Mouse (Mus musculus) midbrain, embryonic 12.5 days (tissue): Measurements from ENCODE around the gene Olfr668. TPM values are rescaled to one million over a fixed set of nuclear protein-coding genes. Genes with fewer than 3 reads are reported as not detected.
"Not testable (repeated sequence)": the region's sequence is repeated elsewhere in the genome, so short reads cannot be mapped to it uniquely, and the experiment has no call there.

Source experiments
- ATAC-seq: fragments of 200-750 bp; cut with Nextera tagmentation; 2 replicates; pipeline ENCODE4 v1.8.0; 2017; ENCODE audit warnings: low read depth, moderate TSS enrichment, moderate library complexity; ENCODE audit not compliant: low FRiP score
- H3K27ac ChIP-seq: fragments of 300-500 bp; sonication (generic); replicated peaks from 2 replicates; pipeline ENCODE4 v1.5.1; 2016; ENCODE audit warnings: mild to moderate bottlenecking
- H3K27me3 ChIP-seq: fragments of 300-500 bp; sonication (generic); 2 replicates; pipeline ENCODE4 v1.6.1; 2016; ENCODE audit warnings: mild to moderate bottlenecking
- H3K36me3 ChIP-seq: fragments of 300-500 bp; sonication (generic); 2 replicates; pipeline ENCODE4 v1.6.1; 2016
- H3K4me1 ChIP-seq: fragments of 300-500 bp; sonication (generic); 2 replicates; pipeline ENCODE4 v1.6.1; 2016
- H3K4me2 ChIP-seq: fragments of 300-500 bp; sonication (generic); replicated peaks from 2 replicates; pipeline ENCODE4 v1.6.1; 2016; ENCODE audit warnings: mild to moderate bottlenecking, moderate library complexity
- H3K4me3 ChIP-seq: fragments of 300-500 bp; sonication (generic); 2 replicates; pipeline ENCODE4 v1.5.1; 2016; ENCODE audit warnings: mild to moderate bottlenecking
- H3K9ac ChIP-seq: fragments of 300-500 bp; sonication (generic); replicated peaks from 2 replicates; pipeline ENCODE4 v1.6.1; 2016; ENCODE audit warnings: mild to moderate bottlenecking, moderate library complexity
- H3K9me3 ChIP-seq: fragments of 300-500 bp; sonication (generic); 2 replicates; pipeline ENCODE4 v1.6.1; 2016; ENCODE audit warnings: mild to moderate bottlenecking
- WGBS: fragments of 180-500 bp; shearing (Covaris S2); methylation state at CpG from one replicate; pipeline ENCODE4 v1.1.7; 2016; 5-methylcytosine and 5-hydroxymethylcytosine counted together
- polyA plus RNA-seq: library from polyadenylated mRNA; unstranded; fragments of >200 nt; fragmentation: Nextera tagmentation; extraction: Ambion mirVana; gene quantifications from 2 replicates; pipeline ENCODE4 v1.2.1, GENCODE M21; 2016

The Olfr668 gene
- not detected in 2 replicates for polyA plus RNA-seq

DNA sequence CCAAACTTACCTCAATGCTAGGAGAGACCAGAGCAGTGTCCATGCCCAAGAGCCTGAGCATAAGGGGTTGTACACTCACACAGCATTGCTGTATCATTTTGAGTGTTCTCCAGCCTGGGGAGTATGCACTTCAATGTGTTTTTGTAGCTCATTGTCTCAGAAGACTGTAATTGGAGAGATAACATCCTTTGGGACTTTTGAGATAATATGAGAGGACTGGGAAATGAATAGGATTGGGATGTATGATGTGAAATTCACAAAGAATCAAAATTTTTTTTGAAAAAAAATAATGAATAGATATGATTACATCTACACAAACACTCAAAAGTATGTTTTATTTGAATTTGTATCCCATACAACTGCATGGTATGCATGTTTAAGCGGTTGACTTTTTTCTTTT is at the start of gene Olfr668:
Gene Olfr668, minus strand, starts transcription at position 101 of the 400 bp plus-strand sequence.
- Histone ChIP-seq H3K36me3 (no peaks in the 10 kb centered on the region), H3K9ac (no peak within 1 kb of the TSS), H3K9me3 (no peaks in the 10 kb centered on the region), H3K4me2 (no peak within 1 kb of the TSS), H3K4me1 (no peaks in the 10 kb centered on the region), H3K27ac (no peak within 1 kb of the TSS), H3K27me3 (no peaks in the 10 kb centered on the region), H3K4me3 (no peak within 1 kb of the TSS)
- 81% methylated on average over 1 of the region's 1 CpGs for WGBS
- no peak for ATAC-seq

DNA sequence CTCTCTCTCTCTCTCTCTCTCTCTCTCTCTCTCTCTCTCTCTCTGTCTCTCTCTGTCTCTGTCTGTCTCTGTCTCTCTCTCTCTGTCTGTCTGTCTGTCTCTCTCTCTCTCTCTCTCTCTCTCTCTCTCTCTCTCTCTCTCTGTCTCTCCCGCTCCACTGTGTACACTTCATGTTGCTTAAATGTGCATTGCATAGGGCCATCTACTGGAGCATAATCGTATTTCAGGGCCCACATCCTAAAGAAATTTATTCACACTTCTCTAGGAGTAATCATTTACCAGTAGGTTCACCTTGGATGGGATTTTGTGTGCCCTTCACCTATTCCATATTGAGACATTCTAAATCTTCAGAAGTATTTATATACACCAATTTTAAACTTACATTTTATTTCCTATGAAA is 44.6 kb upstream of the Olfr668 start:
- WGBS, result 75% methylated on average over 2 of the region's 2 CpGs
- not testable (repeated sequence) for H3K4me1 ChIP-seq, H3K4me2 ChIP-seq, H3K9ac ChIP-seq, H3K27ac ChIP-seq, ATAC-seq, H3K27me3 ChIP-seq, H3K9me3 ChIP-seq, H3K4me3 ChIP-seq, H3K36me3 ChIP-seq

DNA sequence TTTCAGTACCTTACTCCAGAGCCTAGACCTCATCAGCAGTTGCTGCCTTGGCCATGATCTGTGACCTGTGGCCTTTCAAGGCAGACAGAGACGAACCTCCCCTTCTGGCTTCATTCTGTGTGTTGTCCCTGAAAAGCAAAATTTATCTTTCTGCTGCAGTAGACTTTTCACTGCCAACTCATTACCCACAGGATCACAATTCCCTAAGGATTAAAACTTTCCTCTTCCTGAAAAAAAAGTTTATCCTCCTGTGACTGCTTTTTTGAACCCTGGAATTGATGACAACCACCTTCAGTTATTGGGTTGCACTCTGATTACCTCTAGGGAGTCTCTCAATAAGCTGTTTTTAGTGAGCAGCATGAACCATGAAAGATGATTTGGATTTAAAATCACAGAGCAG is 34.7 kb upstream of the Olfr668 start, which contains the start of gene Olfr670:
Gene Olfr670, minus strand, starts transcription at position 101 of the 400 bp plus-strand sequence.
- H3K9ac ChIP-seq, result no peak within 1 kb of the TSS
- H3K27ac ChIP-seq, result no peak within 1 kb of the TSS
- ATAC-seq, result no peak
- 66% methylated on average over 1 of the region's 1 CpGs for WGBS
- H3K4me2 ChIP-seq, result no peak within 1 kb of the TSS
- H3K36me3 ChIP-seq, result no peaks in the 10 kb centered on the region
- H3K27me3 ChIP-seq, result no peaks in the 10 kb centered on the region
- no peaks in the 10 kb centered on the region for H3K4me1 ChIP-seq
- H3K4me3 ChIP-seq, result no peak within 1 kb of the TSS
- no peaks in the 10 kb centered on the region for H3K9me3 ChIP-seq

DNA sequence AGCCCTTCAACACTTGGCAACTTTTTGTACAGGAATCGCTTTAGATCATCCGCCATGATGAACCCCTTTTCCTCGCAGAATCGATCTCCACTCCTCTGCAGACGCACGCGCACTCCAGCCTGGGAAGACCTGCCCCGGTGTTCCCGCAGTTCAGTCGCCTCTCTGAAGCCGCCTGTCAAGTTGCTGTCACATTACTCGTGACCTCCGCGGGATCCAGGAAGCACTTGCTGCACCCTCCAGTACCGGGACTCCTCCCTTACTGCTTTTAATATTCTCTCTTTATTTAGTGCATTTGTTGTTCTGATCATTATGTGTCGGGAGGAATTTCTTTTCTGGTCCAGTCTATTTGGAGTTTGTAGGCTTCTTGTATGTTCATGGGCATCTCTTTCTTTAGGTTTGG is 22.4 kb upstream of the Olfr668 start:
- H3K27me3 ChIP-seq, H3K4me2 ChIP-seq, H3K36me3 ChIP-seq, H3K4me1 ChIP-seq, H3K4me3 ChIP-seq, H3K9me3 ChIP-seq, ATAC-seq, H3K27ac ChIP-seq, H3K9ac ChIP-seq: not testable (repeated sequence)
- 96% methylated on average over 16 of the region's 16 CpGs for WGBS

DNA sequence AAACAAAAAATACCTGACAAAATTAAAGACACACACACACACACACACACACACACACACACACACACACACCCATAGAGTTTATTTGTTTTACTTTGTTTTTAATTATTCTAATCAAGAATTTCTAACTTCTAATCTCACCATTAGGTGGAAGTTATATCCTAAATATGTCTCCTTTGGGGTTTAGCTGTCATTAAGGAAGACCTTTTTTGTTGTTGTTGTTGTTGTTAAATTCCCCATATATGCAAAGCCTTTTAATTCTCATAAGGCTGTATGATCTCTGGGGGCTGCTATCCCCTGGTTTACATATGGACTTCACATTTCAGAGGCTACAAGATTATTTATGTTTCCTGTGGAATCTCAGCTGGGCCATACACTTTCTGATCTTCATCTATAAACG is 6.1 kb upstream of the Olfr668 start, which contains the start of gene Olfr669:
Gene Olfr669, plus strand, starts transcription at position 301 of the 400 bp plus-strand sequence.
- 88% methylated on average over 1 of the region's 1 CpGs for WGBS
- no peaks in the 10 kb centered on the region for H3K27me3 ChIP-seq
- H3K4me3 ChIP-seq, result no peak within 1 kb of the TSS
- no peaks in the 10 kb centered on the region for H3K36me3 ChIP-seq
- no peak for ATAC-seq
- no peak within 1 kb of the TSS for H3K9ac ChIP-seq
- no peak within 1 kb of the TSS for H3K4me2 ChIP-seq
- no peaks in the 10 kb centered on the region for H3K4me1 ChIP-seq
- no peaks in the 10 kb centered on the region for H3K9me3 ChIP-seq
- no peak within 1 kb of the TSS for H3K27ac ChIP-seq

DNA sequence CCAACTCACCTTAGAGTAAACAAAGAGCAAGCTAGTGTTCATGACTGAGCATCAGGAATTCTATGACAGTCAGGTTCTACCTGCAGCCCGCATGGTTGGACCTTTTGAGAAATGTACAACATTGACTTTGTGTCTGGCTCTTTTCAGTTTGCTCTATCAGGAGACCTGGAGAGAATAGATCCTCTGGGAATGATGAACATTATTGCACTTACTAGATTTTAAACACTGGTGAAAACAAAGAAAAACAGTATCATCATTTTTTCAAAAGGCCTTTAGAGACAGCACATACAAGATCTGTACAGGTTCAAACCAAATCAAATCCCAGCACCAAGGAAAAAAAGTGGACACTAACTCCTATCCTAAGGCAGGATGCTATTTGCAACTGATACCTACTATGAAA is 6.5 kb downstream of the Olfr668 start, which contains the start of gene Olfr667:
Gene Olfr667, minus strand, starts transcription at position 101 of the 400 bp plus-strand sequence.
- Histone ChIP-seq H3K4me2 (no peak within 1 kb of the TSS), H3K9ac (no peak within 1 kb of the TSS), H3K4me3 (no peak within 1 kb of the TSS), H3K4me1 (no peaks in the 10 kb centered on the region), H3K27ac (no peak within 1 kb of the TSS), H3K9me3 (no peaks in the 10 kb centered on the region), H3K36me3 (no peaks in the 10 kb centered on the region), H3K27me3 (no peaks in the 10 kb centered on the region)
- no peak for ATAC-seq
- 91% methylated on average over 1 of the region's 1 CpGs for WGBS

DNA sequence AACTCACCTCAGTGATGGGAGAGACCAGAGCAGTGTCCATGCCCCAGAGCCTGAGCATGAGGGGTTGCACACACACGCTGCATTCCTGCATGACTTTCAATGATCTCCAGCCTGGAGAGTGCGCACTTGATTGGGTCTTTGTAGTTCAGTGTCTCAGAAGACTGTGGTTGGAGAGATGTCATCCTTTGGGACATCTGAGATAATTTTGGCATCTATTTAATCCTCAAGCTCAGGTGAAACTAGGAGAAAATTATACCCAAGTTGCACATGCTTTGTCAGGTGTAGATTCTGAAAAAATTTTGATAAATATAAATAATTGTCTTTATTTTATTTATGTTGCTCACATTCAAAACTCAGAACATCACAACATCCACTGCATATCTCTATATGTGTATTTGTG is 32.0 kb downstream of the Olfr668 start, which contains the start of gene Olfr666:
Gene Olfr666, minus strand, starts transcription at position 101 of the 400 bp plus-strand sequence.
- Histone ChIP-seq H3K4me1 (no peaks in the 10 kb centered on the region), H3K36me3 (no peaks in the 10 kb centered on the region), H3K9me3 (no peaks in the 10 kb centered on the region), H3K27me3 (no peaks in the 10 kb centered on the region), H3K9ac (no peak within 1 kb of the TSS), H3K4me2 (no peak within 1 kb of the TSS), H3K27ac (no peak within 1 kb of the TSS), H3K4me3 (no peak within 1 kb of the TSS)
- no peak for ATAC-seq
- WGBS, result 85% methylated on average over 2 of the region's 2 CpGs

DNA sequence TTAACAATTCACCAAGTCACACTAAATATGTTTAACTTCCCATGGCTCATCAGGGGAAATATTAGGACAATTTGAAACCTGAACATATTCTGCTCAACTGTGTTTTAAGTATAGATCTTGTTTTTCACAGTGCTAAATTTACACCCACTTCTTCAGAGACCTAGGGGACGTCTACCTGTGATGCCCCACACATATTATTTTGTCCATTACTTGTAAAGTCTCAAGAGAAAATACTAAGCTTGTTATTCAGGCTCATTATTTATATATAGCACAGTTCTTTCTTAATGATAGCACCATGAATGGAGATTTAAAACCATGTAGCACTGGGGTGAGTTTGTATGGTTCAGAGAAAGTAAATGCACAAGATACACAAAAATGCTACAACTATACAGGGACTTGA is 50.1 kb downstream of the Olfr668 start, which contains the start of gene Olfr665:
Gene Olfr665, plus strand, starts transcription at position 301 of the 400 bp plus-strand sequence.
- H3K9ac ChIP-seq, result no peak within 1 kb of the TSS
- H3K4me2 ChIP-seq, result no peak within 1 kb of the TSS
- H3K4me3 ChIP-seq, result no peak within 1 kb of the TSS
- no peaks in the 10 kb centered on the region for H3K9me3 ChIP-seq
- WGBS, result 50% methylated on average over 1 of the region's 1 CpGs
- ATAC-seq, result no peak
- H3K36me3 ChIP-seq, result no peaks in the 10 kb centered on the region
- H3K27me3 ChIP-seq, result no peaks in the 10 kb centered on the region
- H3K27ac ChIP-seq, result no peak within 1 kb of the TSS
- H3K4me1 ChIP-seq, result no peaks in the 10 kb centered on the region

Other genes starting within 250 kb of the Olfr668 start
- not detected in 2 replicates for gene Olfr661, start 241.6 kb downstream of the Olfr668 start, polyA plus RNA-seq
- gene Usp17le, start 150.6 kb downstream of the Olfr668 start, polyA plus RNA-seq, result not detected in 2 replicates
- gene Usp17lb, start 85.5 kb downstream of the Olfr668 start, polyA plus RNA-seq, result not detected in 2 replicates
- gene Usp17la, start 71.0 kb downstream of the Olfr668 start, polyA plus RNA-seq, result not detected in 2 replicates
- gene Olfr665, start 50.0 kb downstream of the Olfr668 start, polyA plus RNA-seq, result not detected in 2 replicates
- gene Olfr666, start 32.1 kb downstream of the Olfr668 start, polyA plus RNA-seq, result not detected in 2 replicates
- not detected in 2 replicates for gene Olfr667, start 6.6 kb downstream of the Olfr668 start, polyA plus RNA-seq
- gene Olfr669, start 6.2 kb upstream of the Olfr668 start, polyA plus RNA-seq, result not detected in 2 replicates
- not detected in 2 replicates for gene Olfr670, start 34.6 kb upstream of the Olfr668 start, polyA plus RNA-seq
- not detected in 2 replicates for gene Olfr671, start 51.1 kb upstream of the Olfr668 start, polyA plus RNA-seq
- gene Olfr672, start 74.0 kb upstream of the Olfr668 start, polyA plus RNA-seq, result not detected in 2 replicates
- gene Olfr675, start 100.4 kb upstream of the Olfr668 start, polyA plus RNA-seq, result not detected in 2 replicates
- gene Olfr676, start 104.6 kb upstream of the Olfr668 start, polyA plus RNA-seq, result not detected in 2 replicates
- not detected in 2 replicates for gene Olfr677, start 123.3 kb upstream of the Olfr668 start, polyA plus RNA-seq
- not detected in 2 replicates for gene Olfr678, start 136.4 kb upstream of the Olfr668 start, polyA plus RNA-seq
- gene Olfr679, start 153.1 kb upstream of the Olfr668 start, polyA plus RNA-seq, result not detected in 2 replicates
- not detected in 2 replicates for gene Olfr680-ps1, start 164.8 kb upstream of the Olfr668 start, polyA plus RNA-seq
- not detected in 2 replicates for gene Olfr681, start 188.8 kb upstream of the Olfr668 start, polyA plus RNA-seq
- not detected in 2 replicates for gene Olfr683, start 219.0 kb upstream of the Olfr668 start, polyA plus RNA-seq
- gene Olfr684, start 235.6 kb upstream of the Olfr668 start, polyA plus RNA-seq, result not detected in 2 replicates